Mouse (Mus musculus) CD4-positive, CD25-positive, alpha-beta regulatory T cell, adult 2 months (primary cell): ENCODE measurements around the gene Cbfa2t2.

ENCODE experiments used
- DNase-seq: peaks from one replicate; pipeline ENCODE4 v3.0.0-alpha.2; 2012; ENCODE audit warnings: low read depth, low spot score

Gene Cbfa2t2

GRCm38 (mm10) chr2:154568329-154569070 lies 132.2 kb downstream of the Cbfa2t2 start:
- DNase-seq: peak; percentile 14

- peak; percentile 71 for DNase-seq
Observed at GRCm38 (mm10) chr2:154569071-154569748, 132.9 kb downstream of the Cbfa2t2 start.

GRCm38 (mm10) chr2:154569836-154570286 lies 133.6 kb downstream of the Cbfa2t2 start, which contains the start of gene E2f1:
TSS of gene E2f1 (minus strand) at chr2:154569892.
- DNase-seq: peak; percentile 97

GRCm38 (mm10) chr2:154570666-154571065 lies 134.4 kb downstream of the Cbfa2t2 start:
- no peak for DNase-seq

- DNase-seq: no peak
Observed at GRCm38 (mm10) chr2:154571266-154571665, 135.0 kb downstream of the Cbfa2t2 start.

- no peak for DNase-seq
Observed at GRCm38 (mm10) chr2:154571976-154572375, 135.7 kb downstream of the Cbfa2t2 start.

- no peak for DNase-seq
Observed at GRCm38 (mm10) chr2:154572996-154573395, 136.7 kb downstream of the Cbfa2t2 start.

GRCm38 (mm10) chr2:154574271-154574670 lies 138.0 kb downstream of the Cbfa2t2 start:
- DNase-seq: no peak

GRCm38 (mm10) chr2:154576876-154577743 lies 140.8 kb downstream of the Cbfa2t2 start:
- DNase-seq: no peak

GRCm38 (mm10) chr2:154577744-154578067 lies 141.4 kb downstream of the Cbfa2t2 start:
- no peak for DNase-seq

GRCm38 (mm10) chr2:154580586-154580985 lies 144.3 kb downstream of the Cbfa2t2 start:
- DNase-seq: no peak

GRCm38 (mm10) chr2:154581421-154581820 lies 145.1 kb downstream of the Cbfa2t2 start:
- DNase-seq: peak; percentile 25

- DNase-seq: no peak
Observed at GRCm38 (mm10) chr2:154583906-154584872, 147.9 kb downstream of the Cbfa2t2 start.

- DNase-seq: no peak
Observed at GRCm38 (mm10) chr2:154584931-154585601, 148.8 kb downstream of the Cbfa2t2 start.

GRCm38 (mm10) chr2:154586405-154586804 lies 150.1 kb downstream of the Cbfa2t2 start:
- DNase-seq: peak; percentile 40
